Mouse (Mus musculus): ENCODE data around the gene Olfr93. TPM values are rescaled to one million over a fixed set of nuclear protein-coding genes. Genes with fewer than 3 reads are reported as not detected.
"Not testable (repeated sequence)": the region's sequence is repeated elsewhere in the genome, so short reads cannot be mapped to it uniquely, and the experiment has no call there.

The Olfr93 gene
- polyA plus RNA-seq (2021) = not detected

GRCm38 (mm10) chr17:37161394-37161793 lies at the start of gene Olfr93:
Gene Olfr93 (minus strand): TSS chr17:37161494.
- CTCF ChIA-PET = no interaction called here
- no peak for DNase-seq (ENCODE audit: low read depth, low spot score)
- peaks cover 7% of the 10 kb centered on the region for H3K27me3 ChIP-seq
- in situ Hi-C loops (cut with MboI; ENCODE audit: low pct_unique_long_range_greater_than_20kb) = no loop called here
- POLR2A ChIA-PET = no interaction called here
- TF ChIP-seq CTCF (IDR thresholded peaks at IDR 0.05) = no peak
- no peak for ATAC-seq

- CTCF ChIA-PET = interaction anchor here (0.6 to 5.9 kb wide), 19 partner anchors 8 to 312 kb away, joined by 3 to 53 read pairs (median 4); partner anchors contain the start of genes Olfr90 and Ubd
- in situ Hi-C loops (cut with MboI; ENCODE audit: low pct_unique_long_range_greater_than_20kb) = loop anchor here (5.0 kb wide), 2 partner anchors 122 to 312 kb away; partner anchors contain the start of gene Trim40
Measured at GRCm38 (mm10) chr17:37203917-37204236, 42.6 kb upstream of the Olfr93 start.

GRCm38 (mm10) chr17:37203206-37203916 lies 42.1 kb upstream of the Olfr93 start:
- ATAC-seq (peak; percentile 88), DNase-seq (ENCODE audit: low read depth, low spot score) (peak; percentile 28)
- peaks cover 19% of the 10 kb centered on the region for H3K27me3 ChIP-seq
- in situ Hi-C loops (cut with MboI; ENCODE audit: low pct_unique_long_range_greater_than_20kb) = loop anchor here (5.0 kb wide), 2 partner anchors 121 to 311 kb away; partner anchors contain the start of gene Trim40
- POLR2A ChIA-PET = interaction anchor here (0.7 kb wide), 1 partner anchor 120 kb away, joined by 6 read pairs; no protein-coding TSS in a partner anchor
- CTCF ChIA-PET = interaction anchor here (0.6 to 5.9 kb wide), 19 partner anchors 9 to 311 kb away, joined by 3 to 53 read pairs (median 4); partner anchors contain the start of genes Olfr90 and Ubd
- peak; percentile 98 for TF ChIP-seq CTCF (IDR thresholded peaks at IDR 0.05)

More at GRCm38 (mm10) chr17:37203917-37204236, 42.6 kb upstream of the Olfr93 start:
- no peak for TF ChIP-seq CTCF (IDR thresholded peaks at IDR 0.05)
- no peak for ATAC-seq
- H3K27me3 ChIP-seq = peaks cover 19% of the 10 kb centered on the region
- POLR2A ChIA-PET = interaction anchor here (0.7 kb wide), 1 partner anchor 121 kb away, joined by 6 read pairs; no protein-coding TSS in a partner anchor
- no peak for DNase-seq (ENCODE audit: low read depth, low spot score)

- TF ChIP-seq CTCF (IDR thresholded peaks at IDR 0.05) = no peak
- ChIA-PET POLR2A (no interaction called here), CTCF (interaction anchor here (5.9 kb wide), 1 partner anchor 117 kb away, joined by 53 read pairs; no protein-coding TSS in a partner anchor)
- peaks cover 13% of the 10 kb centered on the region for H3K27me3 ChIP-seq
- in situ Hi-C loops (cut with MboI; ENCODE audit: low pct_unique_long_range_greater_than_20kb) = loop anchor here (5.0 kb wide), 2 partner anchors 119 to 309 kb away; partner anchors contain the start of gene Trim40
- no peak for DNase-seq (ENCODE audit: low read depth, low spot score)
- ATAC-seq = no peak
Measured at GRCm38 (mm10) chr17:37200894-37201293, 39.6 kb upstream of the Olfr93 start, which contains the start of gene Olfr94. Gene Olfr94 (minus strand): TSS chr17:37200994.

GRCm38 (mm10) chr17:37196845-37197724 lies 35.8 kb upstream of the Olfr93 start:
- DNase-seq (ENCODE audit: low read depth, low spot score) (no peak), ATAC-seq (no peak)
- in situ Hi-C loops (cut with MboI; ENCODE audit: low pct_unique_long_range_greater_than_20kb) = no loop called here
- H3K27me3 ChIP-seq = peaks cover 10% of the 10 kb centered on the region
- ChIA-PET POLR2A (no interaction called here), CTCF (interaction anchor here (1.5 kb wide), 1 partner anchor 305 kb away, joined by 5 read pairs; no protein-coding TSS in a partner anchor)
- TF ChIP-seq CTCF (IDR thresholded peaks at IDR 0.05) = no peak

- ATAC-seq (peak; percentile 89), DNase-seq (ENCODE audit: low read depth, low spot score) (peak; percentile 15)
- CTCF ChIA-PET = interaction anchor here (2.7 kb wide), 1 partner anchor 9 kb away, joined by 11 read pairs; no protein-coding TSS in a partner anchor
- in situ Hi-C loops (cut with MboI; ENCODE audit: low pct_unique_long_range_greater_than_20kb) = no loop called here
- TF ChIP-seq CTCF (IDR thresholded peaks at IDR 0.05) = no peak
- POLR2A ChIA-PET = no interaction called here
- H3K27me3 ChIP-seq = no peaks in the 10 kb centered on the region
Measured at GRCm38 (mm10) chr17:37194782-37195181, 33.5 kb upstream of the Olfr93 start.

GRCm38 (mm10) chr17:37193656-37194055 lies 32.4 kb upstream of the Olfr93 start, which contains the start of gene Ubd:
Gene Ubd (plus strand): TSS chr17:37193892.
- DNase-seq (ENCODE audit: low read depth, low spot score) (no peak), ATAC-seq (no peak)
- H3K27me3 ChIP-seq = peaks cover 2% of the 10 kb centered on the region
- ChIA-PET POLR2A (no interaction called here), CTCF (interaction anchor here (2.0 to 2.7 kb wide), 2 partner anchors 11 to 110 kb away, joined by 5 to 11 read pairs; no protein-coding TSS in a partner anchor)
- TF ChIP-seq CTCF (IDR thresholded peaks at IDR 0.05) = no peak
- in situ Hi-C loops (cut with MboI; ENCODE audit: low pct_unique_long_range_greater_than_20kb) = no loop called here

- in situ Hi-C loops (cut with MboI; ENCODE audit: low pct_unique_long_range_greater_than_20kb) = no loop called here
- ATAC-seq (no peak), DNase-seq (ENCODE audit: low read depth, low spot score) (no peak)
- TF ChIP-seq CTCF (IDR thresholded peaks at IDR 0.05) = no peak
- CTCF ChIA-PET = interaction anchor here (1.1 to 2.7 kb wide), 3 partner anchors 11 to 109 kb away, joined by 3 to 11 read pairs (median 5); no protein-coding TSS in a partner anchor
- H3K27me3 ChIP-seq = peaks cover 3% of the 10 kb centered on the region
- POLR2A ChIA-PET = no interaction called here
Measured at GRCm38 (mm10) chr17:37193032-37193431, 31.7 kb upstream of the Olfr93 start.

- DNase-seq (ENCODE audit: low read depth, low spot score) = peak; percentile 3
- in situ Hi-C loops (cut with MboI; ENCODE audit: low pct_unique_long_range_greater_than_20kb) = no loop called here
- no peak for TF ChIP-seq CTCF (IDR thresholded peaks at IDR 0.05)
- ATAC-seq = no peak
- peaks cover 3% of the 10 kb centered on the region for H3K27me3 ChIP-seq
- POLR2A ChIA-PET = no interaction called here
- CTCF ChIA-PET = interaction anchor here (1.2 kb wide), 1 partner anchor 107 kb away, joined by 3 read pairs; no protein-coding TSS in a partner anchor
Measured at GRCm38 (mm10) chr17:37190711-37191110, 29.4 kb upstream of the Olfr93 start.

GRCm38 (mm10) chr17:37185474-37185873 lies 24.2 kb upstream of the Olfr93 start:
- in situ Hi-C loops (cut with MboI; ENCODE audit: low pct_unique_long_range_greater_than_20kb) = no loop called here
- ChIA-PET CTCF (no interaction called here), POLR2A (no interaction called here)
- DNase-seq (ENCODE audit: low read depth, low spot score) (no peak), ATAC-seq (peak; percentile 57)
- no peak for TF ChIP-seq CTCF (IDR thresholded peaks at IDR 0.05)
- peaks cover 3% of the 10 kb centered on the region for H3K27me3 ChIP-seq

GRCm38 (mm10) chr17:37131366-37131765 lies 29.9 kb downstream of the Olfr93 start:
- DNase-seq (ENCODE audit: low read depth, low spot score); POLR2A ChIA-PET; in situ Hi-C loops (cut with MboI; ENCODE audit: low pct_unique_long_range_greater_than_20kb); CTCF ChIA-PET; ATAC-seq: not testable (repeated sequence)
- peaks cover 25% of the 10 kb centered on the region for H3K27me3 ChIP-seq
